Mouse (Mus musculus) embryonic fibroblast, embryonic 13.5 days (primary cell): ENCODE measurements at regions not wholly inside any gene's neighbourhood (a gene's known extent, or its start where the extent isn't known, plus 50 kb on each side); places are given as distances from the start of the nearest gene placed in this dataset.
"Not testable (repeated sequence)": the region's sequence is repeated elsewhere in the genome, so short reads cannot be mapped to it uniquely, and the experiment has no call there.

Source experiments
- H3K27ac ChIP-seq: 2 replicates; pipeline ENCODE4 v1.5.1; 2012; ENCODE audit warnings: low read length, control low read depth, inconsistent platforms; ENCODE audit not compliant: insufficient read depth
- H3K4me1 ChIP-seq: 2 replicates; pipeline ENCODE4 v1.6.1; 2011; ENCODE audit warnings: low read length; ENCODE audit not compliant: control insufficient read depth, insufficient read depth
- H3K4me3 ChIP-seq: 2 replicates; pipeline ENCODE4 v1.5.1; 2011; ENCODE audit warnings: mild to moderate bottlenecking, control low read depth, low read length; ENCODE audit not compliant: insufficient read depth
- CTCF ChIP-seq: IDR thresholded peaks from 2 replicates; pipeline ENCODE4 v1.5.1; 2011; ENCODE audit warnings: mild to moderate bottlenecking, control low read depth, low read length, moderate library complexity, borderline replicate concordance; ENCODE audit not compliant: insufficient read depth
- POLR2A ChIP-seq: IDR thresholded peaks from 2 replicates; pipeline ENCODE4 v1.6.1; 2011; ENCODE audit warnings: low read depth, mild to moderate bottlenecking, control low read depth, low read length, moderate library complexity

GRCm38 (mm10) chr13:60480731-60481431 is 120.9 kb upstream of the Dapk1 start:
- no peak overlapping the region; the same call in 1 of the 2 replicates for H3K27ac ChIP-seq
- no peak overlapping the region for H3K4me3 ChIP-seq
- TF ChIP-seq CTCF (no peak), POLR2A (no peak)

GRCm38 (mm10) chr13:60481451-60481850 is 120.3 kb upstream of the Dapk1 start:
- H3K4me3 ChIP-seq, H3K27ac ChIP-seq: not testable (repeated sequence)
- H3K4me1 ChIP-seq = peaks cover 11% of the 10 kb centered on the region

More at GRCm38 (mm10) chr13:60480731-60481431, 120.9 kb upstream of the Dapk1 start:
- peaks cover 11% of the 10 kb centered on the region for H3K4me1 ChIP-seq

- no peak overlapping the region for H3K27ac ChIP-seq
- no peak overlapping the region for H3K4me3 ChIP-seq
- peaks cover 11% of the 10 kb centered on the region for H3K4me1 ChIP-seq
- TF ChIP-seq POLR2A = no peak
- no peak for TF ChIP-seq CTCF
Measured at GRCm38 (mm10) chr13:60481946-60482345, 119.8 kb upstream of the Dapk1 start.

GRCm38 (mm10) chr13:60486105-60486504 is 115.6 kb upstream of the Dapk1 start:
- Histone ChIP-seq H3K27ac (peak overlapping the region; percentile 3; the same call in 1 of the 2 replicates), H3K4me1 (0 out of 2 replicates have a peak, but pooled peaks cover 1% of the 10 kb centered on the region), H3K4me3 (no peak overlapping the region)
- TF ChIP-seq POLR2A = no peak
- no peak for TF ChIP-seq CTCF

- TF ChIP-seq POLR2A (no peak), CTCF (no peak)
- Histone ChIP-seq H3K4me3 (no peak overlapping the region), H3K27ac (no peak overlapping the region), H3K4me1 (no peaks in the 10 kb centered on the region)
Measured at GRCm38 (mm10) chr13:60486871-60487270, 114.9 kb upstream of the Dapk1 start.

GRCm38 (mm10) chr13:60488131-60488883 is 113.4 kb upstream of the Dapk1 start:
- Histone ChIP-seq H3K27ac (peak overlapping the region; percentile 89), H3K4me3 (no peak overlapping the region), H3K4me1 (no peaks in the 10 kb centered on the region)
- TF ChIP-seq POLR2A (no peak), CTCF (no peak)

- no peak for TF ChIP-seq CTCF
- no peak for TF ChIP-seq POLR2A
- H3K4me1 ChIP-seq = no peaks in the 10 kb centered on the region
- no peak overlapping the region for H3K4me3 ChIP-seq
- peak overlapping the region; percentile 89 for H3K27ac ChIP-seq
Measured at GRCm38 (mm10) chr13:60488884-60489265, 112.9 kb upstream of the Dapk1 start.

DNA sequence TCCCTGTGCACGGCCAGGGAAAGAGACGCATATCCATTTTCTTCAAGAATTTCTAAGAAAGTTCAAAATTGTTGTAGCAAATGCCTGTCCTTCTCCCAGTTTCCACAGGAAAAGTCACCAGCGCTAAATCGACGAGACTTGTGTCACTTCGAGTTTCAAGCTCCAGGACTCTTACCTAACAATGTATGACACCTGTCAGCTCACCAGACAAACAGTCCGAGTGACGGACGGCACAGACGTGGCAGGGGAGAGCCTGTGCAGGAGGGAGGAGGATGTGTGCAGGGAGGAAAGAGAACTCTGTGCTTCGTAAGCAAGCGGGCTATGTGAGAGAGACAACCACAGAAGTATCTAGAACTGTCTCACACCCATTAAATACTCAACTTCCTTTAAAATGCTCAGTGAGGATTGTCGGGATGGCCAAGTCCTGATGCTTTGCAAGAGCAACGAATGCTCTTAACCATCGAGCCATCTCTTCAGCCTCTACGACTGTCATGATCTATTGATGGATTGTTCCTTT is 109.7 kb upstream of the Dapk1 start:
- H3K27ac ChIP-seq = no peak overlapping the region
- TF ChIP-seq POLR2A = no peak
- TF ChIP-seq CTCF = no peak
- H3K4me3 ChIP-seq = no peak overlapping the region
- no peaks in the 10 kb centered on the region for H3K4me1 ChIP-seq

DNA sequence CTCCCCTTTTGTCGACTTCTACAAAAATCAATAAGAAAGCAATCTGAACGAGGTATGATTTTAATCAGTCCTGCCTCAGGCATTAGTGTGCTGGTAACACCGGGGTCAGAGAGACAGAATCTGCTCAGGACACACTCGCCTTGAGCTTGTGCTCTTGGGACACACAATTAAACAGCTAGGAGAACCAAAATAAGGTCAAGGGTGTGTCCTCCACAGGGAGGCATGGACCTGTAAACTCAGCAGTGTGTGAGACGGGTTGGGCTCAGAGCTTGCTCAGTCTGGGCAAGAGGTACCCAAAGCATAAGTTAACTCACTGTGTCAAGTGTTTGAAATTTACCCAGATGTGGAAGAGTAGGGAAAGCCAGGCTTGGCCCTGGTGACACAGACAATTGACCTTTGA is 107.9 kb upstream of the Dapk1 start:
- TF ChIP-seq POLR2A = no peak
- TF ChIP-seq CTCF = no peak
- no peak overlapping the region for H3K27ac ChIP-seq
- no peak overlapping the region for H3K4me3 ChIP-seq
- H3K4me1 ChIP-seq = 0 out of 2 replicates have a peak, but pooled peaks cover 3% of the 10 kb centered on the region
